Mouse (Mus musculus): ENCODE measurements around the gene Gm12216. TPM values are rescaled to one million over a fixed set of nuclear protein-coding genes. Genes with fewer than 3 reads are reported as not detected.

Gene Gm12216
- total RNA-seq, 2 experiments from 2014 or later = 4.0 to 4.5 TPM

DNA sequence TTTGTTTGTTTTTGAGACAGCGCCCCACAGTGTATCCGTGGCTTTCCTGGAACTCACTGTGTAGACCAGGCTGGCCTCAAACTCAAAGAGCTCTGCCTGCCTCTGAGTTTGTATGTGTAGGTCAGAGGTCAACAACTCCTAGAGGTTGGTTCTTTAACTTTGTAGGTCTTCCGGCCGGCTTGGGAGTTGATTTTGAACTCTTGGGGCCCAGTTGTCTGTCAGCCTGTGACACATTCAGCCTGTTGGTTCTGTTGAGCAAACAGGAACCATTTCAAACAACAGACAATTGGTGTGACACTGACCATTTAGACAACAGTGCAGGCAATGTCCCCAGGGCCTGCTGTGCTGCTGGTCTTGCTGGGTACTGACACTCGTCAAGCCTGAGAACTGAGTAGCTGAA lies 81.3 kb downstream of the Gm12216 start:
- no peak for DNase-seq (ENCODE audit: low spot score in 2 of 2)
- intact Hi-C loops (cut with DNase I) = no loop called here

DNA sequence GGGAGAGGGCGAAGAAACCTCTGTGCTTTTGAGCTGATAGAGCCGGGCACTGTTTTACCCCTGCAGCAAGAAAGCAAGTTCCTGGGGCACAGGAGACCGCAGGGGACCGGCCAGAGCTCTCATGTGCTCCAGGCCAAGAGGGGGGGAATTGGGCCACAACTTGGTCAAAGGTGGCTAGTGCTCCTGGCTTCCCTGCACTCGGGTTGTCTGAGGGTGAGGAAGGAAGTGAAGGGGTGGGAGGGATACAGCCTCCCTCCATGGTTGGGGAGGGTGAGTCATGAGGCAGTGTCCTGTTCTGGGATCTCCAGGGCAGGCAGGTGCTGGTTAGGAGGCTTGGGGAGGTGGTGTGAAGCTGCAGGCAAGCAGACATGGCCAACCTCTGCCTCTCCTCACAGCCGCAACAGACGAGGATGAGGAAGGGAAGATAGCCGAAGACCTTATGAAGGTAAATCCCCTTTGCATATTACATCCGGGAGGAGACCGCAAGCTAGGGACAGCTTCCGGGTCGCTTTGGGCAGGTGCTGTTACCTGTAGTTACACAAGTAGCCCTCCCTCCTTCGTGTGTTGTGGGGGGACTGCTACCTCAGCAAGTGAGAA lies 84.3 kb downstream of the Gm12216 start:
- intact Hi-C loops (cut with DNase I) = no loop called here

GRCm38 (mm10) chr11:53773641-53774360 lies 85.3 kb downstream of the Gm12216 start:
- intact Hi-C loops (cut with DNase I) = no loop called here

More for the DNA sequence above, 84.3 kb downstream of the Gm12216 start:
- no peak for DNase-seq (ENCODE audit: low spot score in 2 of 2)

DNA sequence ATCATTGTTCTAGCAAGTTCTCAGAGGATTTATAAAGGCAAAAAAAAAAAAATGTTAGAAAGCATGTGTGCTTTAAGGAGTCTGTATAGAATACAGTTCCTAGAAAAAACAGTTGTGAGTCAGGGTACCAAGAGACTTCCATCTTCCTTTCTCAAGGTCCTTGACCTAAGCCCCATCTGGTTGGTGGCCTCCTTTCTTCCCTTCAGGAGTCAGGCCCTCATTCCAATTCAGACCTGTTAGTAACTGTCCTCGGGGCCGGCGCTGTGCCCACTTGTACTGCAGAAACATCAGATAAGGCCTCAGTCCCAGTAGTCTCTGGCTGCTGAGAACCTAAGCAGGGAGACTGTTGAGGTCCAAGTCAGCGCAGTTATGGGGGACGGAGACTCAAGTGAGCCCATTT lies 86.0 kb downstream of the Gm12216 start, which contains the start of gene Gm17334:
Gene Gm17334 (minus strand): TSS at position 101 of the 400 bp plus-strand sequence.
- intact Hi-C loops (cut with DNase I) = no loop called here
- no peak for DNase-seq (ENCODE audit: low spot score in 2 of 2)

More at GRCm38 (mm10) chr11:53773641-53774360, 85.3 kb downstream of the Gm12216 start:
- no peak for DNase-seq (ENCODE audit: low spot score in 2 of 2)

- intact Hi-C loops (cut with DNase I) = no loop called here
- DNase-seq (ENCODE audit: low spot score in 2 of 2) = no peak
Measured at GRCm38 (mm10) chr11:53772536-53772935, 86.5 kb downstream of the Gm12216 start.

DNA sequence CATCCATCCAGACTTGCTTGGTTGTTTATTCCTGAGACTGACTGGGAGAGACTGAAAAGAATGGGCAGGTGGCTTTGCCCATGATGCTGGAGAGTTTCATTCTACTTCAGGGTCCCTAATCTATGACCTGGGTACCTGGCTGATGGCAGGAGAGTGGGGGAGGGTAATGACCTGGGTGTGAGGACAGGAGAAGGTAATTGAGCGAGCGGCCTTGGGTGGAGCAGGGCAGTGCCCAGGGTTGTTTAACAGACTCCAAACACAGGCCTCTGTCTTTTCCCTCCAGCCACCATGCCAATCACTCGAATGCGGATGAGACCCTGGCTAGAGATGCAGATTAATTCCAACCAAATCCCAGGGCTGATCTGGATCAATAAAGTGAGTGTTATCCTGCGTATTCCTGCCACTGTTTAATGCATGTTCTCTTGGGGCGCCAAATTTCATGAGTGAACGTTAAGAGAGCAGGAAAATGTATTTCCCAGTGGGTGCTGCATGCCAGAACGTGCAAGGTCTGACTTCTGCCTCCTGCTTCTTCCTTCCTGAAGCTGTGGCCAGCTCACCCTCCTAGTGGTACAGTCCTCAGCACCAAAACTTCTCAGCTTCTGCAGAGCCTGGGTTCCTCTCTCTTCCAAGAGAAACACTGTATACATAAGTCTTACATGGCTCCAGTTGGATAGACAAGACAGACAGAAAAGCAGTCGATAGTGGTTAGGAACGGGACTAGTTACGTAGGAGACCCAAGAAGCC lies 87.9 kb downstream of the Gm12216 start:
- intact Hi-C loops (cut with DNase I) = no loop called here
- DNase-seq (ENCODE audit: low spot score in 2 of 2) = no peak

DNA sequence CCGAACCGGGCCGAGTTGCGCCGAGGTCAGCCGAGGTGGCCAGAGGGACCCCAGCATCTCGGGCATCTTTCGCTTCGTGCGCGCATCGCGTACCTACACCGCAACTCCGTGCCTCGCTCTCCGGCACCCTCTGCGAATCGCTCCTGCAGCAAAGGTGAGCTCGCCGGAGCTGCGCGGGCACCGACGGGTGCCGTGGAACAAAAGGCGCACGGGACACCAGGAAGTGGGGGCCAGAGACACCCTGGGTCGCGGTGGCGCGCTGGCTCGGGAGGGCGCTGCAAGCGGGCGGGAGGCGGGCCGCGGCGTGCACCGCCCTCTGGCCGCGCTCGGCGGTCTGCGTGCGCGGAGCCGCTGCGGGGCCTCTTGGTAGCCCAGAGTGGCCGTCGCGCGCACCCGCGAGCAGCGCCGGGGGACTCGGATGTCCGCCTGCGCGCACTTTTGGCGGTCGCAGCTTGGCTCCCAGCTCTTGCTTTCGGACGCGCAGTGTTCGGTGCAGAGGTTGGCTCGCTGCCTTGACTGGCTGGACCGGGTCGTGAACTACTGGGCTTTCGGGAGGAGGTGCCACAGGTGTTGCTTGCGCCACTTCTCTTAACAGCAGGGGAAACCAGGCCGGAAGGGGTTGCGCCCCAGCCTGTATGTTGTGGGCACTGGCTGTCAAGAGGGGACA lies 88.8 kb downstream of the Gm12216 start:
- intact Hi-C loops (cut with DNase I) = no loop called here
- peak; percentile 69 to 74 for DNase-seq (ENCODE audit: low spot score in 2 of 2)

DNA sequence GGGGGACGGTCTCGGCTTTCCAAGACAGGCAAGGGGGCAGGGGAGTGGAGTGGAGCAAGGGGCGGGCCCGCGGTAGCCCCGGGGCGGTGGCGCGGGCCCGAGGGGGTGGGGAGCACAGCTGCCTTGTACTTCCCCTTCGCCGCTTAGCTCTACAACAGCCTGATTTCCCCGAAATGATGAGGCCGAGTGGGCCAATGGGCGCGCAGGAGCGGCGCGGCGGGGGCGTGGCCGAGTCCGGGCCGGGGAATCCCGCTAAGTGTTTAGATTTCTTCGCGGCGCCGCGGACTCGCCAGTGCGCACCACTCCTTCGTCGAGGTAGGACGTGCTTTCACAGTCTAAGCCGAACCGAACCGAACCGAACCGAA lies 89.3 kb downstream of the Gm12216 start, which contains the start of gene Irf1:
Gene Irf1 (plus strand): TSS at position 255 of the 365 bp plus-strand sequence.
- peak; percentile 86 to 87 for DNase-seq (ENCODE audit: low spot score in 2 of 2)
- intact Hi-C loops (cut with DNase I) = no loop called here

DNA sequence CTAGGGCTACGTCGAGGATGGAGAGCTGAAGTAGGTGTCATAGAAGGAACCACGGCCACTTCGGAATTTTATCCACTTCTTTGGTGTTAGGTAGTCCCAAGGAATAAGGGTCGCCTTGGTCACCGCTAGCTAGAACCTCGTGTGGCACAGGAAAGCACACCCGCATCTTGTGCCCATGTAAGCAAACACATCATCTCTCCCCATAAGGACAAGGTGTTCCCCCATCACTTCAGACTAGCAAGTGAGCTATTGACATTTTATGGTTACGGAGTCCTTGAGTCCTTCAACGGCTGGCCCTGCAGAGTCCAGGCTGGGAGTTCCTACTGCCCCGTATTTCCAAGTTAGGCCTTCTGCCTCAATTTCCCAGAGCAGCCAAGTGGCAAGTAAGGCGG lies 89.9 kb downstream of the Gm12216 start:
- intact Hi-C loops (cut with DNase I) = no loop called here
- no peak for DNase-seq (ENCODE audit: low spot score in 2 of 2)

DNA sequence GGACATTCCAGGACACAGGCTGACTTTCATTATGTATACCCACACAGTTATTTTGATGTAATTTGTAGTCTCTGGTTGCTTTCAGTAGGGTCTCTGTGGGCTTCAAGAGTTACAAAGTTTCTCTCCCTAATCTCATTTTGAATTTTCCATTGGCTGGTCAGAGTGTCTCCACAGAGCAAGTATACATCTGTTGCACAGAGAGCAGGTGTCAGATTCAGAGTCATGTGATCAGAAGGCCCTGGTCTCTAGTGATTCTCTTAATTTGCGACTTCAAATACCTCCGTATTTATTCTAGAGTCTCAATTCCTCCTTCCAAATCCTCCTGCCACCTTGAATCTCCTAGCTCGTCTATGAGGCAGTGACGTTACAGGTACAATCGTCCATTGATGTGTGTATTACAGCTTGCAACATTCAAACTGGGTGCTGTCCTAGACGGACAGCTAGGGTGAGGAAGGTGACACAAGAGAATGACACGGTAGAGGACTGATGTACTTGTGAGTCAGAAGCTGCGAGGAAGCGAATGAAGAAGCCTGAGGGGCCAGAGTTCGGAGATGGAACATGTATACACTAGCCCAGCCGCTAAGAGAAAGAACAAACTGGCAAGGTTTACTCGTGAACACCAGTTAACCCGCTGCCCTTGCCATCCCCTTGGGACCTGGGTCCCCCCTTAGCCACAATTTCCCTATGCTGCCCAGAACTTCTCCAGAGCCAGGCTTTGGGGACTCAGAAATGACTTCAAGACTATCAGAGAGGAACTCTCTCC lies 90.5 kb downstream of the Gm12216 start:
- DNase-seq (ENCODE audit: low spot score in 2 of 2) = no peak
- intact Hi-C loops (cut with DNase I) = no loop called here

- intact Hi-C loops (cut with DNase I) = loop anchor here (5.0 kb wide), 1 partner anchor 88 kb away; no protein-coding TSS in a partner anchor
- DNase-seq (ENCODE audit: low spot score in 2 of 2) = no peak
Measured at GRCm38 (mm10) chr11:53764581-53764980, 94.5 kb downstream of the Gm12216 start.

DNA sequence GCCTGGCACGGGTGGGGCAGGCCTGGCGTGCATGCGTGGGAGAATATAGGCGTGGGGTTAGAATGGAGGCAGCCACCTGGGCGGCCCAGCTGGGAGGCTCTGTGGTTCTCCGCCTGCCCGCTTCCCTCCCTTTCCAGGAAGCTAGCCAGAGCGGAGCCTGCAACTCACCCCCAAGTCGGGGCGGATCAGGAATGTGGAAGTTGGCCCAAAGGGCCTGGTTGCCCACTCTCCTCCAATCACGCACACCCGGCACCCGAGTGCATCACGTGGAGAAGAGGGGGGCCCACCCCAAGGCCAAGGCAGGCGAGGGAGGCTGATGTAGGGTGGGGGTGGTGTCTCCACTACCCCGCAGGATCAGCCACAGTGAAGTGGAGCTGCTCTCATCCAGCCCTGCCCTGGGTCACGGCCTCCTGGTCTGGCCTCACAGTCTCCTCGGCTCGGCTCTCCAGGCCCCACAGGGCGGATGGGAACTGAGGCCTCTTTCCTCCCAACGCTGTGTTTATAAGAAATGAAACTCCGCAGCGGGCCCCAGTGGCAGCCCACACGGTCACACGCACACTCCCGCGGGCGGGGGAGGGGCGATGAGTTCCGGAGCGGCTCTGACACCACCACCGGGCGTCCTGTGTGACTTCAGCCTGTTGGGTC lies 95.4 kb downstream of the Gm12216 start:
- intact Hi-C loops (cut with DNase I) = loop anchor here (5.0 kb wide), 1 partner anchor 89 kb away; no protein-coding TSS in a partner anchor
- DNase-seq (ENCODE audit: low spot score in 2 of 2) = peak; percentile 74

DNA sequence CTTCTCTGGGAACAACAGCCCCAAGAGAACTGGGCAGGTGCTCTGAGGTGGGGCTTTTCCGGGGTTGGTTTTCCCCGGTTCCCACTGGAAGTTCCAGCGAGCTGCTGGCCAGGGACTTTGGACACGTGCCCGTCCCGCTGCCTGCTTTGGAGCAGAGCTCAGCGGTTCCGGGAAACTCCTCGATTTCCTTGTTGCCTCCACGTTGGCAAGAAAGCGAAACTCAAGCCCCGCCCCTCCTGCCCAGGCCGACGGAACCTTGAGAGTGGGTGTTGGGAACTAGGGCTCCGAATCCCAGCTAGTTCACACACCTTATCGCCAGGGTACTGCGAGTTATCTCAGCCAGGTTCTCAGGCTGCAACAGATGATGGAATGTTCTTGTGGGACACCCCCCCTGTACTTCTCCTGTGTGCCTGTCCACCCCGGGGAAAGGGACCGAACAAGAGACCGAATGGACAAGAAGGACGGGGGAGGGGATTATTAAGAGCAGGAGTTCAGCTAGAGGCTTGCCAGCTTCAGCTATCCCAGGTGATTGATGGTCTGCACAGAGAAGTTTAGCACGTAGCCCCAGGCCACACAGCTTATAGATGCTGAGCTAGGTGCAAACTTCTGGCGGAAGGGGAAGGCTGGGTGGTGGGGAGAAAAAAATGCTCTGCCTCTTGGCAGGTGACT lies 96.1 kb downstream of the Gm12216 start:
- peak; percentile 19 to 31 for DNase-seq (ENCODE audit: low spot score in 2 of 2)
- intact Hi-C loops (cut with DNase I) = loop anchor here (5.0 kb wide), 1 partner anchor 89 kb away; no protein-coding TSS in a partner anchor

GRCm38 (mm10) chr11:53762426-53762825 lies 96.6 kb downstream of the Gm12216 start:
- DNase-seq (ENCODE audit: low spot score in 2 of 2) = no peak
- intact Hi-C loops (cut with DNase I) = loop anchor here (5.0 kb wide), 1 partner anchor 90 kb away; no protein-coding TSS in a partner anchor

DNA sequence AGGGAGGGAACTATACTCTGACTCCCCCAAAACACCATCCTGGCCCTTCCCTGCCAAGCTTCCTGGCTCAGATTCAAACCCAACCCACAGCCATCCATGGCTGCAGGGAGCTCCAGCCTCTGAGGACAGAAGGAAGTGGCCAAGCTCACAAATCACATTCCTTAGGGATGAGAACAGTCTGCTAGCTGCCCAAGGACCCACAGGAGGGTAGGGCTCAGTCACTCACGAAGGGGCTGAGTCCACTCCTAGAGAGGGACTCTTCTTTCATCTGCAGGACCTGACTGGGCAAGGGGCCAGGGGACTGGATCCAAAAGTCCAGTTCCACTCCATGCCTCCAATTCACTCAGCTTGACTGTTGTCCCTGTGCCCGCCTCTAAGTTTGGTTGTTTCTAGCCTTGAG lies 97.2 kb downstream of the Gm12216 start:
- no peak for DNase-seq (ENCODE audit: low spot score in 2 of 2)
- intact Hi-C loops (cut with DNase I) = loop anchor here (5.0 kb wide), 1 partner anchor 90 kb away; no protein-coding TSS in a partner anchor

DNA sequence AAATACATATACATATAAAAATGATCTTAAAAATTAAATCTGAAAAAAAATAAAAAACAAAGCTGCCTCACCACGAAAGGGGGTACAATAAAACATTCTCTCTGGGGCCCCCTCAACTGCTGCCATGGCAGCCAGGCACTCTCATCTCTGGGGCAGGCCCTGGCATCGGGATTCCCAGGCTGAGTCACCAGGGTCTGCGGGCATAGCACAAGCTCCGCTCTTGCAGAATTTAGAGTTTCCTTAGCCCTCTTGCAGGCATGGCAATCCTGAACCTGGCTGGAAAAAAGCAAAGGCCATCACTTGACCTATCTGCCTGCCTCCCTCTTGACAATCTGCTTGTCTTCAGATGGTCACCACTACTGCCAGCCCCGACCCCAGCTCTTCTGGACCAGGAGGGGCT lies 97.8 kb downstream of the Gm12216 start:
- intact Hi-C loops (cut with DNase I) = loop anchor here (5.0 kb wide), 1 partner anchor 91 kb away; no protein-coding TSS in a partner anchor
- no peak for DNase-seq (ENCODE audit: low spot score in 2 of 2)

GRCm38 (mm10) chr11:53759545-53760406 lies 99.3 kb downstream of the Gm12216 start:
- intact Hi-C loops (cut with DNase I) = loop anchor here (5.0 kb wide), 1 partner anchor 93 kb away; no protein-coding TSS in a partner anchor
- peak in 1 of 2 experiments; percentile 3 for DNase-seq (ENCODE audit: low spot score in 2 of 2)

Data from left cerebral cortex, postnatal 36 days (tissue).